Mouse (Mus musculus) MEL-GATA-1-ER (cell line): ENCODE data around the gene Dhrs7c.

Experiments used
- DNase-seq: peaks from one replicate; pipeline ENCODE4 v3.0.0-alpha.2; 2012; ENCODE audit warnings: low read depth; ENCODE audit errors: extremely low read depth

Dhrs7c gene

DNA sequence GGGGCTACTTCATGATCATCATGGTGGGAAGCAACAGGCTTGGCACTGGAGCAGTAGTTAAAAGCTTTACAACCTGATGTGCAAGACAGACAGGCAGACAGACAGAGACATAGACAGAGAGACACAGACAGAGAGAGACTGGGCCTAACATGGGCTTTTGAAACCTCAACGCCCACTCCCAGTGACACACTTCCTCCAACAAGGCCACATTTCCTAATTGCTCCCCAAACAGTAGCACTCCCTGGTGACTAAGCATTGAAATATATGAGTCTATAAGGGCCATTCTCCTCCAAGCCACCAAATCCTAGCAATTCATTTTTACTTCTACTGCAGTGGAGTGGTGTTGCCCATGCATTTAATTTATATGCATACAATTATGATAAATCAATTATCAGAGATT, 41.8 kb downstream of the Dhrs7c start:
- no peak for DNase-seq

DNA sequence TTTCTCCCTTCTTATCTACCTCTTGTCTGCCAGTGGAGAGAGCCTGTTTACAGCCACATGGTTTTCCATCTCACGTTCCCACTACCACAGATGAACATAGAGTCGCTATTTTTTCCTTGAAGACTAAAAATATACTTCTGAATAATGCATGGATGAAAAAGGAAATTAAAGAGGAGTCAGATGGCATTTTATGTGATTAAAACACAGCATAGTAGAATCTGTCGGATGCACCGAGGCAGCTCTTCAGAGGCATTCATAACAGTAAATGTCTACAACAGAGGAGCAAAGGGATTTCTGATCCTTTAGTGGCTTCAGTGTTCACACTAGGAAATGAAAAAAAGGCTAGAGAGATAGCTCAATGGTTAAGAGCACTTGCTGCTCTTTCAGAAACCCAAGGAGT, 47.2 kb downstream of the Dhrs7c start:
- DNase-seq, result no peak

DNA sequence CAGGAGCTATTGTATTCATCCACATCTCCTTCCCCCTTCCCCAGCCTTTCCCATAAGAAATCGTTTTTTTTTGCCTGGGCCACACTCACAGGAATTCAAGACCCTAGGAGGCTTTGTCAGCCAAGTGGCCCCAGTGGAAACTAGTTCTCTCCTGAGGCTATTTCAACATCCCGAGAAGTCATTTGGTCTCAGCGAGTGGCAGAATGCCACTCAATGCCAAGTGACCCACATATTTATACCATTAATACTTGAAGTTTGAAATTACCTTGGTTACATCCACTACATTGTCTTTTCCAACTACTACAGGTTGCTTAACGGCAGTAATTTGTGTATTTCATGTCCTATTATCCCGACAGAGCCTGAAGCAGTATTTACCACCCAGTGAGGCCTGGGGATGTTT, 53.8 kb downstream of the Dhrs7c start:
- DNase-seq, result no peak

DNA sequence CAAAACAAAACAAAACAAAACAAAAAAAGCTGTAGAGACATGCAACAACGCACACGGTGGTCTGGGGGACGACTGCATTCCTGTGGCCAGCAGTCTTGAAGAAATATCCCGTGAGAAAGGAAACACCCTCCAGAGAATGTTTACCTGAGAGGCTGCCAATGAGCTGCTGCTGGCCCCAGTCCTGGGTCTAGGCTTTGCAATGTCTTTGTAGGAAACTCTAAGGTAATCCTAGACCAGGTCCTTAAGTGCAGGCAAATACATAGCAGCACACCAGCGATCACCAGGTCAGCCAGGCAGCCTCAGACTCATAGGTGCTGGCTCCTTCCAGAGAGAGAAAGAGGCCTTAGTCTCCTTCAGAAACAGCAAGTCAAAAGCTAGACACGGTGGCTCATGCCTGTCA, 56.0 kb downstream of the Dhrs7c start:
- DNase-seq, result no peak

DNA sequence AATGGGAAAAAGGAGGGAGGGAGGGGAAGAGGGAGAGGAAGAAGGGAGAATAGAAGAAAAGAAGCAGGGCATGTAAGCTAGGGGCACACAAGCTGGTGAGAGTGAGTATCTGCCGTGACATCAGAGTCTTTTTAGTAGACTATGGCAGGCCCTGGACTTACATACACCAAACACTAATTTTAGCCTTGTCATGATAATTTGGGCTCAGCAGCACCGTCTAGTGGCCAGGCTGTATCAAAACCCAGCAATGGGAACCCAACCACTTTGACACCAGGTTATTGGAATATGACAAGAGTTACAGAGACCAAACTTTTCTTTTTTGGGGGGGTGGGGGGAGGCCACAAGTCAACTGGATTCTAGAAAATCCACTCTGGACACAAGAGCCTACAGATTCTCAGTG, 57.0 kb downstream of the Dhrs7c start:
- DNase-seq, result no peak

DNA sequence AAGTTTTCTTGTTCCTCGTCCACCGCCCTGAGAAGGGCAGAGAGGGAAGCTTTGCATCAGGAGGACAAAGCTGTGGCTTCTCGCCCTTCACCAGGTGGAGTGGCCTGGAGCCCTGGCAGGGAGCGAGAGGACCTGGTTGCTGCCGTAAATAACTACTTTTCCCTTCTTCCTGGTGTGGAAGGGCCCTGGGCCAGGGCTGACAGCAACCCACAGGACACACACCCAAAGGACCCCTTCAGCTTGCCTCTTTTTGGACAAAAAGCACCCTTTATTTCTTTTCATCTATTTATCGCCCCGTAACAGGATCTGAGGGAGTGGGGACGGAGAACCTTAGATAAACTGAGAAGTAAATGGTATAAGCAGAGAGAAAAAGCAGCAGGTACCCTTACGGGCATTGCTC, 60.5 kb downstream of the Dhrs7c start:
- DNase-seq, result no peak

DNA sequence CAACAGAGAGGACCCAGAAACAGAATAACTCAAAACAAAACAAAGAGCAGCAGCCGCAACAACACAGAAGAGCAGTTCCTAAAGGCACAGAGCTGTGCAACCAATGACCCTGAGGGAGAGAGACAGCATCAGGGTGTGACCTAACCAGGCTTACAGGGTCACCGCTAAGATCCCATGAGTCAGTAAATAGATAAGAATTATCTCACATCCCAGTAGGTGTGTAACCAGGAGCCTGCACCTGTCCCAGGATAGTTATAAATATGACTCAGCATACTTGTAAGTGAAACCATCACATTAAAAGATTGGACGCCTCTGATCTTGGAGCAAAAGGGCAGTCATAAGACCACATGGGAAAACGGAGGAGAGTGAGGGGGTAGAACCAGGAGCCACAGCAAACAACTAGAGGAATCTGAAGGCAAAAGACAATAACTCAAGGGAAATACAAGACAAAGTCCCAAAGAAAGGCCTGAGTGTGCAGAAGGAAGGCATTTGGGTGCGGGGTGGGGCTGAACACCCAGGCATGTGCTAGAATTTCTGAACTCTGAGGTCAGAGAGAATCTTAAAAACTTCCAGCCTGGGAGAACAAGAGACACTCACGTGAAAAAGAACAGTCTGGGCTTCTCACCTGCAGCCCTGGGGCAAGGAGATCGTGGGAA, 62.9 kb downstream of the Dhrs7c start:
- DNase-seq, result no peak

DNA sequence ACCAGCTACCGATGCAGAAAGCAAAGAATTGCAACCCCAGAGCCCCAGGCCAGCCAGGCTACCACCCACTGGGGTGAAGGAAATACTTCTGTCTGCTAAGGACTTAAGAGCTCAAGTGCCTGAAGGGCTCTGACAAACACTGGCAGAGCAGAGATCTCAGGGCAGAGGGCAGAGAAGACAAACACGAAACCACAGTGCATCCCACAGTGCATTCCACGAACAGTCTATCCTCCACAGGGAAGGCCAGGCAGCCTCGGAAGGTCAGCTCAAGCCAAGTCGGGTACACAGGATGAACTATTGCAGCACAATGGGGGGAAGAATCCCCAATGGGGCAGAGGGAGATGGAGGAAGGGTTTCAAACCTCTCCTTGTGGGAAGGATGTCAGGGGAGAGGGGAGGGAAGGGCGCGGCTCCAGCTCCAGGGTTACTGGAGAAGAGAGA, 63.4 kb downstream of the Dhrs7c start:
- DNase-seq, result no peak

DNA sequence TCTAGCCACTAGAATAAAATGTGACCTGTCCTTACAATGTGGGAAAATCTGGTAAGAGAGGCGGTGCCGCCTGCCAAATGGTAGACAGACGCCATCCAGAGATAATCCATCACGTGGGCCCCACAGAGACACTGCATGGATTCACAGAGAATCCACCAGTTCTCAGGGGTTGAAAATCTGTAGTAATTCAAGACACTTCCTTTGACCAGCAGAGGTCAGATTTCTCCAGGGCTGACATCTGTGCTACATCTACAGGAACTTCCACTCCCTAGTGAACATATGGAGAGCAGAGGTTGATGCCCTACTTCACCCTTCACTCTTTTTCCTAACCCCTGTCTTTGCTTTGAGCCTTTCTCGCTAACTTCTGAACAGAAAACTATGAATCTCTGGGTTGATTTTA, 67.1 kb downstream of the Dhrs7c start:
- DNase-seq, result no peak
